Mouse (Mus musculus) Patski (cell line): Measurements from ENCODE around the gene Insl5. TPM values are rescaled to one million over a fixed set of nuclear protein-coding genes. Genes with fewer than 3 reads are reported as not detected.

Experiments
- ATAC-seq: fragments of 100-300 bp; one replicate; pipeline ENCODE4 v1.8.0; 2021
- CTCF ChIA-PET: fragments of 350-600 bp; sonication (Branson Sonifier 250); formaldehyde crosslinking; loops from one replicate; lab custom pipeline; 2022; ENCODE audit warnings: inconsistent platforms; lab: Charles Lee
- POLR2A ChIA-PET: fragments of 350-600 bp; sonication (Branson Sonifier 250); formaldehyde crosslinking; loops from one replicate; lab custom pipeline; 2022; ENCODE audit warnings: antibody characterized with exemption, inconsistent platforms; lab: Charles Lee
- DNase-seq: peaks from one replicate; pipeline ENCODE4 v3.0.0-alpha.2; 2011; ENCODE audit warnings: low read depth, low spot score
- H3K27me3 ChIP-seq: fragments of 371-371 bp; one replicate; pipeline ENCODE4 v1.5.1; 2021
- CTCF ChIP-seq: fragments of 100-300 bp; IDR thresholded peaks from one replicate; pipeline ENCODE4 v1.5.1; 2021
- in situ Hi-C: fragments of 300-500 bp; cut with MboI; formaldehyde crosslinking; loops from 3 replicates; pipeline ENCODE4 v1.11.1; 2018; ENCODE audit warnings: low pct_unique_long_range_greater_than_20kb, mixed read lengths
- polyA plus RNA-seq: library from polyadenylated mRNA; unstranded; gene quantifications from one replicate; pipeline ENCODE4 v1.2.3, GENCODE M21; 2021

Gene Insl5
- polyA plus RNA-seq, 1 experiment from 2014 or later: not detected

DNA sequence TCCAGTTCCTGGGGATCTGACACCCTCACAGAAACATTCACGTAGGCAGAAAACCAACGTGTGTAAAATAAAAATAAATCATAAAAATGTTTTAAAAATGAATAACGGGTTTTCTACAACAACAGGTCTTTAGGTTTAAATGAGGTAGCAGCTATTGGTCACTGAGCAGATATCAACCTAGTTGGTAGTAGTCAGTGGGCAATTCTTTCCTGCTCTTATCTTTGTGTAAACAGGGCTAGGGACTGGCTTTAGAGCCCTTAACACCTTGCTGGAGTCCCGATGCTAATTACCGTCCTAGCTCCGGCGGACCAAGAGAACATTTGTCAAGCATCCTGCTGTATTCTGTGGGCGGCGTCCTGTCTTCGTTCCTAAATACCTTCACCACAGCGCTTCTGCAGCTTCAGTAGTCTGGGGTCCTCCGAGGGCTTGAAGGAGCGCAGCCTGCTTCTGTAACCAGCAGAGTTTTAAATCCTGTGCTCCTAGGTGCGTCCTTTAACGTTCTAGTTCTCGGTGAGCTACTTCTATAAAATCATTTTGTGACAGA lies 48.8 kb downstream of the Insl5 start:
- no peak for TF ChIP-seq CTCF
- DNase-seq: no peak
- H3K27me3 ChIP-seq: peaks cover 7% of the 10 kb centered on the region
- POLR2A ChIA-PET: no interaction called here
- no peak for ATAC-seq
- CTCF ChIA-PET: interaction anchor here (0.8 to 1.0 kb wide), 2 partner anchors 8 to 9 kb away, joined by 3 to 4 read pairs; no protein-coding TSS in a partner anchor
- in situ Hi-C loops: no loop called here

DNA sequence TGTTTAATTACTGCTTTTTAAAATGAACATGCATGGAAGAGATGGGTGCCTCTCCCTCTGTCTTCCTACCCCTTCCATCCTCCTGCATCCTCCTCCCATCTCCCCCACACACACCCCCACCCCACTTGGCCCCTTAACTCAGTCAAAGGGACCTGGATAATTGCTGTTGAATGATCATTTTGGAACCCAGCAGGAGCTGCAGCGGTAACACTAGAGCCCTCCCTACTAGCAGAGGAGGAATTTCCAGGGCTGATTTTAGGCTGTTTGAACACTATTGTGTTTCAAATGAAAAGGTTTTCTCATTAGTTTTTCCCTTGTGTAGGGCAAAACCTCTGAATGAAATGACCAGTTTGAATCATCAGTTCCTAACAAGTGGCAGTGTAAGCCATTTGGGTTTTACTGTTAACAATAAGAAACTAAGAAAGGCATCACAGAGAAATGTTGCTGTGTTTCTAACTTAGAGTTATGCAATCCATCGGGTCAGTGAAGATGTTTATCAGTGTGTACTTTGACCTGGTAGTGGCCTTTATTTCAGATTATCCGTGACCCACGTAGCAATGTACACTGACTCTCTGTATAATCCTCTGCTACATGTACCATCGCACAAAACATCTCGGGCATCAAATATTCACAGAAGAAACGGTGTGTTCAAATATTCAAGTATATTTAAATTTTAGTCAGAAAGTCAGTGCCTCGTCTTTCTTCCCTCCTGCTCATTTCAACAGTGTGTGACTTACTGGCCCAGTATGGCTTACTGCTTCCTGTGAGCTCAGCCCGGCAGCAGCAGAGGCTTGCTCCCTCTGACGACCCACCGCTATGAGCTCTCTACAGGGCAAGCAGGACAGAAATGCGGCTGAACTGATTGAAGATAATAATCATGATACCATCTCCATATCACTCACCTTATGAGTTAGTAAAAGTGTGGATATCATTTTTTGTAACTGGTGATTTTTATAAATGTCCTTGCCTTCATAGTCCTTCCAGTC lies 50.1 kb downstream of the Insl5 start:
- CTCF ChIA-PET: interaction anchor here (0.8 to 1.0 kb wide), 3 partner anchors 9 to 11 kb away, joined by 3 to 4 read pairs (median 3); no protein-coding TSS in a partner anchor
- peaks cover 13% of the 10 kb centered on the region for H3K27me3 ChIP-seq
- DNase-seq (no peak), ATAC-seq (no peak)
- in situ Hi-C loops: no loop called here
- no peak for TF ChIP-seq CTCF
- POLR2A ChIA-PET: no interaction called here

- ChIA-PET POLR2A (no interaction called here), CTCF (interaction anchor here (1.1 kb wide), 1 partner anchor 13 kb away, joined by 3 read pairs; no protein-coding TSS in a partner anchor)
- no peak for DNase-seq
- H3K27me3 ChIP-seq: peaks cover 19% of the 10 kb centered on the region
- no peak for ATAC-seq
- TF ChIP-seq CTCF: no peak
- in situ Hi-C loops: loop anchor here (25.0 kb wide), 1 partner anchor 487 kb away; no protein-coding TSS in a partner anchor
These were observed 52.5 kb downstream of the Insl5 start for GRCm38 (mm10) chr4:102974172-102974571.

DNA sequence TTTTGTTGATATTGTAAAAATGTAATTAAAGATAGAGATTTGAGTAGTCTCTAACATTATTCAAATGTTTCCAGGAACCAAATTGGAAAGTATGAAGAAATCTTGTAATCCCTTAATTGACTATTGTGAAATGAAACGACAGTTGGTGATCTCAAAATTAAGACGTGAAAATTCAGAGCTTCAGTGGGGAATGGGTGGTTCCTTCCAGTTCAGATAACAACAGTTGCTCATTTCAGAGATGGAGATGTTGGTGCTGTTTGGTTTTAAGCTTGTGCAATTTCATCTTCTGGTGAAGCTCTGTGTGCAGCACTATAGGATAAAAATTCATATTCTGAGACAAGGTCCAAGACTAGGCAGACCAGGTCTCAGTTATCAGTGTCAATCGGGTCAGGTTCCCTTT lies 54.6 kb downstream of the Insl5 start:
- in situ Hi-C loops: loop anchor here (25.0 kb wide), 1 partner anchor 485 kb away; no protein-coding TSS in a partner anchor
- TF ChIP-seq CTCF: no peak
- DNase-seq (no peak), ATAC-seq (no peak)
- peaks cover 19% of the 10 kb centered on the region for H3K27me3 ChIP-seq
- CTCF ChIA-PET: interaction anchor here (1.5 kb wide), 1 partner anchor 15 kb away, joined by 5 read pairs; no protein-coding TSS in a partner anchor
- POLR2A ChIA-PET: no interaction called here

- CTCF ChIA-PET: no interaction called here
- ATAC-seq (no peak), DNase-seq (no peak)
- POLR2A ChIA-PET: no interaction called here
- no peak for TF ChIP-seq CTCF
- in situ Hi-C loops: loop anchor here (25.0 kb wide), 1 partner anchor 484 kb away; no protein-coding TSS in a partner anchor
- H3K27me3 ChIP-seq: peaks cover 19% of the 10 kb centered on the region
These were observed 55.5 kb downstream of the Insl5 start for GRCm38 (mm10) chr4:102971159-102971558.

DNA sequence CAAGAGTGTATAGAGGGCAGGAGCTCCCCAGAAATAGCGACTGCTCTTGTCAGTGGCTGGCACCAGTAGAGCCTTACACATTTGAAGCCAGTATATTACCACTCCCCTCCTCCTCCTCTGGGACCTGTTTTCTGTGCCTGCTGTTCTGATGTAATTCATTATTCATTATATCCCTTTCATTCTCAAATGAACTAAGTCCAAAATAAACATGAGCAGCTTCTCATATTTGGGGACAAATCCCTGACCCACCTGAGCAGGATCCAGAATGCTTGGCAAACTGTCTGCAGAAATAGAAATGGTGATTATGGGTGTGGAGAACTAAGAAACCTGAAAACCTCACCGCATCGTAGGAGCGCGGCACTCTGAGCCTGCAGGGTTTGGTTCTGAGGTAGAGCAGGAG lies 57.0 kb downstream of the Insl5 start:
- ATAC-seq: no peak
- ChIA-PET CTCF (no interaction called here), POLR2A (no interaction called here)
- H3K27me3 ChIP-seq: peaks cover 15% of the 10 kb centered on the region
- TF ChIP-seq CTCF: no peak
- no peak for DNase-seq
- in situ Hi-C loops: loop anchor here (10.0 to 25.0 kb wide), 2 partner anchors 255 to 482 kb away; no protein-coding TSS in a partner anchor

Other genes starting within 250 kb of the Insl5 start
- gene Tctex1d1, start 48.2 kb downstream of the Insl5 start, polyA plus RNA-seq: not detected
- gene Mier1, start 87.5 kb upstream of the Insl5 start, polyA plus RNA-seq: 31.6 TPM
- 0.67 TPM for gene Wdr78, start 87.7 kb upstream of the Insl5 start, polyA plus RNA-seq
- gene Slc35d1, start 188.3 kb upstream of the Insl5 start, polyA plus RNA-seq: 3.7 TPM